Mouse (Mus musculus): ENCODE results near the gene Kdm3a. TPM values are rescaled to one million over a fixed set of nuclear protein-coding genes. Genes with fewer than 3 reads are reported as not detected.

The Kdm3a gene
- 10 to 100 TPM; 31.2 to 40.3 TPM for total RNA-seq (2023)

GRCm38 (mm10) chr6:71632829-71633662 is at the start of gene Kdm3a:
TSS of gene Kdm3a (minus strand) at chr6:71632990.

GRCm38 (mm10) chr6:71543686-71544499 is 88.9 kb downstream of the Kdm3a start, which contains the start of gene Chmp3:
TSS of gene Chmp3 (plus strand) at chr6:71543797.

Other genes with a start within 250 kb of the Kdm3a start
- gene Rmnd5a, start 192.4 kb downstream of the Kdm3a start, total RNA-seq (2023), result 10 to 100 TPM; 41.3 to 44.5 TPM
- gene Rnf103, start 139.1 kb downstream of the Kdm3a start, total RNA-seq (2023), result 10 to 100 TPM; 15.6 to 17.1 TPM
- gene Chmp3, start 89.2 kb downstream of the Kdm3a start, total RNA-seq (2023), result 10 to 100 TPM; 56.5 to 64.5 TPM
- gene Reep1, start 74.6 kb upstream of the Kdm3a start, total RNA-seq (2023), result under 1 TPM in 1 of 2 experiments, not detected in 1; 0.11 TPM
- 10 to 100 TPM in 1 of 2 experiments, 1 to 10 TPM in 1; 6.1 to 15.6 TPM for gene Mrpl35, start 194.0 kb upstream of the Kdm3a start, total RNA-seq (2023)
- gene Immt, start 198.3 kb upstream of the Kdm3a start, total RNA-seq (2023), result 10 to 100 TPM; 53.1 to 54.1 TPM

Data from neutrophil, adult 59 days (primary cell).